Mouse (Mus musculus): ENCODE data around the gene N4bp2. TPM values are rescaled to one million over a fixed set of nuclear protein-coding genes. Genes with fewer than 3 reads are reported as not detected.

Gene N4bp2
- total and polyA plus RNA-seq, 3 experiments, result 11.4 to 50.6 (median 12.9) TPM

DNA sequence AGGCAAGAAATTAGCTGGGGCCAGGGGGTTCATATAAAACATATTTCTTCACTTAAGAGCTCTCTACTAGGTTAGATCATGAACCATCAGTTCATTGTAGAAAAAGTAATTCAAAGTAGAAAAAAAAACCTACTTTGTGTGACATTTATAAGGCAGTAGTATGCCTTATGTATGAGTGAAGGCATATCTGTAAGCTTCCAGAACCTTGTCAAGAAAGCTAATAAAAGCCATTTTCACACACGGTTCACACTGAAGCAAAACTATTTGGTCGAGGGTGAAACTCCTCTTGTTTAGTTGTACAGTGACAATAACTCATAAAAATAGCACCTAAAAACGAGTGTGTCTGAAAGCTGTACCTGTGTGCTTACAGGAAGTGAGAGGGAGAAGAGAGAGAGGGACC lies 92.2 kb downstream of the N4bp2 start:
- Histone ChIP-seq H3K9me3 (replicated peaks; ENCODE audit: insufficient read depth, low read length) (no peaks in the 10 kb centered on the region), H3K79me2 (ENCODE audit: control insufficient read depth, insufficient read depth, low read length, poor library complexity) (no peaks in the 10 kb centered on the region), H3K27me3 (ENCODE audit: control insufficient read depth in 1 of 2, insufficient read depth in 2 of 2, low read length in 2 of 2) (no peaks in the 10 kb centered on the region), H3K9ac (ENCODE audit: control insufficient read depth, low read depth, low read length, poor library complexity, severe bottlenecking) (no peak overlapping the region), H3K4me1 (ENCODE audit: control insufficient read depth in 1 of 2, insufficient read depth in 2 of 2, low read length in 2 of 2) (peaks cover 0 to 18% of the 10 kb centered on the region in 2 experiments; a peak in 3 of 4 replicates), H3K27ac (ENCODE audit: control insufficient read depth, low read depth, low read length) (no peak overlapping the region), H3K4me3 (ENCODE audit: control insufficient read depth in 1 of 2, insufficient read depth in 1 of 2, low read depth in 2 of 2, low read length in 2 of 2) (no peak overlapping the region), H3K36me3 (ENCODE audit: control insufficient read depth in 1 of 2, insufficient read depth in 2 of 2, low read length in 2 of 2) (peaks cover 0 to 11% of the 10 kb centered on the region in 2 experiments; a peak in 2 of 4 replicates)
- TF ChIP-seq MXI1 (IDR thresholded peaks at IDR 0.05; ENCODE audit: low read depth, low read length) (no peak), SIN3A (IDR thresholded peaks at IDR 0.05; ENCODE audit: low read length) (no peak), CHD2 (IDR thresholded peaks at IDR 0.05; ENCODE audit: low read length) (no peak), POLR2A (IDR thresholded peaks at IDR 0.05; ENCODE audit: control insufficient read depth in 1 of 2, insufficient read depth in 1 of 2, low read depth in 1 of 2, low read length in 2 of 2, poor library complexity in 1 of 2) (no peak), POLR2AphosphoS2 (IDR thresholded peaks at IDR 0.05; ENCODE audit: low read length) (no peak), MAZ (IDR thresholded peaks at IDR 0.05; ENCODE audit: low read depth, low read length) (no peak), TCF12 (IDR thresholded peaks at IDR 0.05; ENCODE audit: low read depth, low read length) (no peak), GATA1 (IDR thresholded peaks at IDR 0.05; ENCODE audit: low read depth, low read length) (no peak), TBP (IDR thresholded peaks at IDR 0.05; ENCODE audit: low read depth, low read length) (no peak), CHD1 (IDR thresholded peaks at IDR 0.05; ENCODE audit: low read depth, low read length) (no peak)
- DNase-seq (ENCODE audit: low read depth, low spot score), result no peak

DNA sequence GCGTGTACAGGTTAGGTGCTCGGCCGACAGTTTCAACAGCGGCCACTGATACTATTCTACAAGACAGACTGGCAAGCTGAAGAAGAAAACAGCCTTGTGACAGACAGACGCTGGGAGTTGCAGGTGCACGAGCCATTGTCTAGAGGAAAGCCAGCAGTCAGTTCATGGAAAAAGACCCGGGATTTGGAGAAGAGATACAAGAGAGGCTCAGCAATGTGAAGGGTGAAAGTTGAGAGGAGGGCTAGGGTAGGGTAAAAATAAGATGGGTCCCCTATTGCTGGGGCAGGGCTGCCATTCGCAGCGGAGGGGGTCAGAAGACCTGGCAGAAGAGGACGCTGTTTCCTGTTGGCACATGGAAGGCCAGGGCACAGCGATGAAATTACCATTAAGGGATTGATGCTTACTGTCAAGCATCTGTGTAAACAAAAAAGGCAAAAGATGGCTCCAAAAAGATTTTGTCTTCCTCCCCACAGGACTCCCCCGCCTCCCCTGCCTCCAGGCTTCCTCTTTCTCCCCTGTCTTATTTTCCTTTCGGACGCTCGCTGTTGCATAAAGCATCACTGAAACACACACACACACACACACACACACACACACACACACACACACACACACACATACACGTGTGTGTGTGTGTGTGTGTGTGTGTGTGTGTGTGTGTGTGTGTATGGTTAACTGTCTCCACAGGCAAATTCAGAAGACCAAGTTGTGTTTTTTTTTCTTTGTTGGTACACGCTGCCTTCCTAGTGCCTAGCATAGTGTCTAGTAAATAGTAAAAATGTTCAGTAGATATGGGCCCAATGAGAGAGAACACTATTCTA lies 93.5 kb downstream of the N4bp2 start:
- TF ChIP-seq ZC3H11A (IDR thresholded peaks at IDR 0.05; ENCODE audit: low read depth, low read length), result no peak
- TF ChIP-seq ETS1 (IDR thresholded peaks at IDR 0.05; ENCODE audit: low read depth, low read length), result no peak
- no peak for TF ChIP-seq ZMIZ1 (IDR thresholded peaks at IDR 0.05; ENCODE audit: low read depth, low read length)
- no peak for TF ChIP-seq UBTF (IDR thresholded peaks at IDR 0.05; ENCODE audit: borderline replicate concordance, insufficient read depth, low read depth, low read length)
- TF ChIP-seq MAZ (IDR thresholded peaks at IDR 0.05; ENCODE audit: low read depth, low read length), result no peak
- TF ChIP-seq KAT2A (conservative IDR thresholded peaks at IDR 0.05; ENCODE audit: low read depth, low read length), result no peak
- no peak for TF ChIP-seq USF1 (IDR thresholded peaks at IDR 0.05; ENCODE audit: low read depth, low read length)
- no peak for TF ChIP-seq POLR2AphosphoS2 (IDR thresholded peaks at IDR 0.05; ENCODE audit: low read length)
- no peak for TF ChIP-seq NELFE (IDR thresholded peaks at IDR 0.05; ENCODE audit: low read depth, low read length)
- no peak for TF ChIP-seq CHD1 (IDR thresholded peaks at IDR 0.05; ENCODE audit: low read depth, low read length)
- TF ChIP-seq HCFC1 (IDR thresholded peaks at IDR 0.05; ENCODE audit: low read depth, low read length), result no peak
- TF ChIP-seq JUND (IDR thresholded peaks at IDR 0.05; ENCODE audit: low read depth, low read length), result no peak
- TF ChIP-seq POLR2A (IDR thresholded peaks at IDR 0.05; ENCODE audit: control insufficient read depth in 1 of 2, insufficient read depth in 1 of 2, low read depth in 1 of 2, low read length in 2 of 2, poor library complexity in 1 of 2), result no peak
- TF ChIP-seq MAX (IDR thresholded peaks at IDR 0.05; ENCODE audit: low read length), result no peak
- TF ChIP-seq CTCF (IDR thresholded peaks at IDR 0.05 in 2 of 3, conservative IDR thresholded peaks at IDR 0.05 in 1 of 3; ENCODE audit: control insufficient read depth in 1 of 3, insufficient read depth in 1 of 3, low read depth in 2 of 3, low read length in 3 of 3, poor library complexity in 1 of 3, severe bottlenecking in 1 of 3), result no peak
- no peak for TF ChIP-seq GATA1 (IDR thresholded peaks at IDR 0.05; ENCODE audit: low read depth, low read length)
- TF ChIP-seq NRF1 (IDR thresholded peaks at IDR 0.05; ENCODE audit: insufficient read depth, low read depth, low read length, poor library complexity, severe bottlenecking), result no peak
- TF ChIP-seq SMC3 (IDR thresholded peaks at IDR 0.05; ENCODE audit: low read depth, low read length), result no peak
- TF ChIP-seq ZKSCAN1 (IDR thresholded peaks at IDR 0.05; ENCODE audit: low read depth, low read length), result no peak
- no peak for TF ChIP-seq RAD21 (IDR thresholded peaks at IDR 0.05; ENCODE audit: low read depth, low read length)
- H3K4me1 ChIP-seq (ENCODE audit: control insufficient read depth in 1 of 2, insufficient read depth in 2 of 2, low read length in 2 of 2), result peaks cover 0 to 26% of the 10 kb centered on the region in 2 experiments; a peak in 3 of 4 replicates
- no peak overlapping the region for H3K27ac ChIP-seq (ENCODE audit: control insufficient read depth, low read depth, low read length)
- H3K79me2 ChIP-seq (ENCODE audit: control insufficient read depth, insufficient read depth, low read length, poor library complexity), result no peaks in the 10 kb centered on the region
- H3K4me3 ChIP-seq (ENCODE audit: control insufficient read depth in 1 of 2, insufficient read depth in 1 of 2, low read depth in 2 of 2, low read length in 2 of 2), result no peak overlapping the region
- H3K36me3 ChIP-seq (ENCODE audit: control insufficient read depth in 1 of 2, insufficient read depth in 2 of 2, low read length in 2 of 2), result peaks cover 0 to 13% of the 10 kb centered on the region in 2 experiments; a peak in 2 of 4 replicates
- no peaks in the 10 kb centered on the region for H3K9me3 ChIP-seq (replicated peaks; ENCODE audit: insufficient read depth, low read length)
- no peaks in the 10 kb centered on the region for H3K27me3 ChIP-seq (ENCODE audit: control insufficient read depth in 1 of 2, insufficient read depth in 2 of 2, low read length in 2 of 2)
- DNase-seq (ENCODE audit: low read depth, low spot score), result no peak
- no peak overlapping the region for H3K9ac ChIP-seq (ENCODE audit: control insufficient read depth, low read depth, low read length, poor library complexity, severe bottlenecking)

All from MEL (cell line).